Mouse (Mus musculus) spleen, adult 2 months (tissue): ENCODE results near the gene Zfhx3. TPM values are rescaled to one million over a fixed set of nuclear protein-coding genes. Genes with fewer than 3 reads are reported as not detected.

ENCODE experiments used
- DNase-seq, 2 experiments: peaks; one replicate each; pipeline versions ENCODE4 v3.0.0 to v3.0.0-alpha.2; 2012 to 2021; ENCODE audit warnings: low spot score in 2 of 2, low read depth in 1 of 2
- H3K27ac ChIP-seq: fragments of 200-500 bp; 2 replicates; pipeline ENCODE4 v1.5.1; 2012; ENCODE audit warnings: low read length, inconsistent platforms; ENCODE audit not compliant: insufficient read depth
- H3K27me3 ChIP-seq: fragments of 200-500 bp; 2 replicates; pipeline ENCODE4 v1.6.1; 2012; ENCODE audit warnings: mild to moderate bottlenecking, moderate library complexity, low read length, inconsistent platforms; ENCODE audit not compliant: control insufficient read depth, insufficient read depth
- H3K36me3 ChIP-seq: fragments of 200-500 bp; 2 replicates; pipeline ENCODE4 v1.6.1; 2012; ENCODE audit warnings: mild to moderate bottlenecking, low read length, inconsistent platforms; ENCODE audit not compliant: control insufficient read depth, insufficient read depth
- H3K4me1 ChIP-seq: fragments of 200-500 bp; 2 replicates; pipeline ENCODE4 v1.6.1; 2011; ENCODE audit warnings: inconsistent platforms; ENCODE audit not compliant: control insufficient read depth, insufficient read depth, insufficient read length
- H3K4me3 ChIP-seq: fragments of 200-500 bp; 2 replicates; pipeline ENCODE4 v1.5.1; 2011; ENCODE audit warnings: mild to moderate bottlenecking, inconsistent platforms; ENCODE audit not compliant: insufficient read depth, insufficient read length; ENCODE audit errors: extremely low read depth
- CTCF ChIP-seq: fragments of 200-500 bp; IDR thresholded peaks from 2 replicates; pipeline ENCODE4 v1.5.1; 2011; ENCODE audit warnings: mild to moderate bottlenecking, inconsistent platforms; ENCODE audit not compliant: insufficient read depth, insufficient read length, insufficient replicate concordance; ENCODE audit errors: extremely low read depth
- POLR2A ChIP-seq: fragments of 200-500 bp; IDR thresholded peaks from 2 replicates; pipeline ENCODE4 v1.6.1; 2011; ENCODE audit warnings: low read depth, low read length, inconsistent platforms
- WGBS: fragments of 180-500 bp; shearing (Covaris S2); methylation state at CpG from one replicate; pipeline ENCODE4 v1.1.7; 2018; 5-methylcytosine and 5-hydroxymethylcytosine counted together
- polyA plus RNA-seq: library from polyadenylated mRNA; depleted of rRNA; stranded (reverse); fragments of >200 nt; gene quantifications from 2 replicates; pipeline ENCODE4 v1.2.3, GENCODE M21; 2012

Gene Zfhx3
- polyA plus RNA-seq, 1 experiment: 1.5 TPM

- H3K27ac ChIP-seq: no peak overlapping the region
- 84% methylated on average over 2 of the region's 2 CpGs for WGBS
- no peak overlapping the region for H3K4me3 ChIP-seq
- H3K27me3 ChIP-seq: no peaks in the 10 kb centered on the region
- no peak for TF ChIP-seq CTCF
- no peak for TF ChIP-seq POLR2A
- H3K4me1 ChIP-seq: no peaks in the 10 kb centered on the region
- DNase-seq: no peak
- H3K36me3 ChIP-seq: no peaks in the 10 kb centered on the region
Observed at GRCm38 (mm10) chr8:108125053-108125452, 182.6 kb downstream of the Zfhx3 start.

GRCm38 (mm10) chr8:108125491-108125890 is 183.0 kb downstream of the Zfhx3 start:
- Histone ChIP-seq H3K4me3 (no peak overlapping the region), H3K27ac (no peak overlapping the region), H3K4me1 (no peaks in the 10 kb centered on the region), H3K27me3 (no peaks in the 10 kb centered on the region), H3K36me3 (no peaks in the 10 kb centered on the region)
- TF ChIP-seq POLR2A (no peak), CTCF (no peak)
- 86% methylated on average over 2 of the region's 2 CpGs for WGBS
- DNase-seq: no peak

GRCm38 (mm10) chr8:108146536-108146935 is 204.1 kb downstream of the Zfhx3 start:
- WGBS: 89% methylated on average over 5 of the region's 5 CpGs
- DNase-seq: no peak
- H3K27me3 ChIP-seq: no peaks in the 10 kb centered on the region
- TF ChIP-seq POLR2A (no peak), CTCF (no peak)
- H3K4me1 ChIP-seq: no peaks in the 10 kb centered on the region
- no peaks in the 10 kb centered on the region for H3K36me3 ChIP-seq
- no peak overlapping the region for H3K4me3 ChIP-seq
- no peak overlapping the region for H3K27ac ChIP-seq

GRCm38 (mm10) chr8:108148599-108149249 is 206.3 kb downstream of the Zfhx3 start:
- Histone ChIP-seq H3K27me3 (no peaks in the 10 kb centered on the region), H3K4me3 (no peak overlapping the region), H3K4me1 (no peaks in the 10 kb centered on the region), H3K27ac (no peak overlapping the region), H3K36me3 (no peaks in the 10 kb centered on the region)
- no peak for TF ChIP-seq CTCF
- TF ChIP-seq POLR2A: no peak
- WGBS: 83% methylated on average over 15 of the region's 15 CpGs
- DNase-seq: no peak

GRCm38 (mm10) chr8:108170804-108171203 is 228.4 kb downstream of the Zfhx3 start:
- Histone ChIP-seq H3K27ac (no peak overlapping the region), H3K27me3 (no peaks in the 10 kb centered on the region), H3K36me3 (no peaks in the 10 kb centered on the region), H3K4me1 (no peaks in the 10 kb centered on the region), H3K4me3 (no peak overlapping the region)
- DNase-seq: no peak
- TF ChIP-seq POLR2A (no peak), CTCF (no peak)
- WGBS: 94% methylated on average over 14 of the region's 14 CpGs

GRCm38 (mm10) chr8:108183296-108183695 is 240.9 kb downstream of the Zfhx3 start:
- Histone ChIP-seq H3K4me3 (no peak overlapping the region), H3K36me3 (no peaks in the 10 kb centered on the region), H3K4me1 (no peaks in the 10 kb centered on the region), H3K27me3 (no peaks in the 10 kb centered on the region), H3K27ac (no peak overlapping the region)
- WGBS: 86% methylated on average over 4 of the region's 4 CpGs
- no peak for DNase-seq
- TF ChIP-seq CTCF: no peak
- no peak for TF ChIP-seq POLR2A

GRCm38 (mm10) chr8:108183948-108184347 is 241.5 kb downstream of the Zfhx3 start:
- Histone ChIP-seq H3K36me3 (no peaks in the 10 kb centered on the region), H3K4me3 (no peak overlapping the region), H3K4me1 (no peaks in the 10 kb centered on the region), H3K27ac (no peak overlapping the region), H3K27me3 (no peaks in the 10 kb centered on the region)
- WGBS: 66% methylated on average over 8 of the region's 8 CpGs
- no peak for DNase-seq
- TF ChIP-seq POLR2A: no peak
- TF ChIP-seq CTCF: no peak

GRCm38 (mm10) chr8:108186289-108186688 is 243.8 kb downstream of the Zfhx3 start:
- Histone ChIP-seq H3K4me3 (no peak overlapping the region), H3K36me3 (no peaks in the 10 kb centered on the region), H3K27me3 (no peaks in the 10 kb centered on the region), H3K4me1 (no peaks in the 10 kb centered on the region), H3K27ac (no peak overlapping the region)
- TF ChIP-seq CTCF: no peak
- no peak for TF ChIP-seq POLR2A
- no peak for DNase-seq
- WGBS: 80% methylated on average over 3 of the region's 3 CpGs
